Mouse (Mus musculus): ENCODE data around the gene Ang4.
A peak's percentile ranks its signal among the peaks of the same experiment; 100 is the strongest.
"Not testable (repeated sequence)": the region's sequence is repeated elsewhere in the genome, so short reads cannot be mapped to it uniquely, and the experiment has no call there.

The Ang4 gene

DNA sequence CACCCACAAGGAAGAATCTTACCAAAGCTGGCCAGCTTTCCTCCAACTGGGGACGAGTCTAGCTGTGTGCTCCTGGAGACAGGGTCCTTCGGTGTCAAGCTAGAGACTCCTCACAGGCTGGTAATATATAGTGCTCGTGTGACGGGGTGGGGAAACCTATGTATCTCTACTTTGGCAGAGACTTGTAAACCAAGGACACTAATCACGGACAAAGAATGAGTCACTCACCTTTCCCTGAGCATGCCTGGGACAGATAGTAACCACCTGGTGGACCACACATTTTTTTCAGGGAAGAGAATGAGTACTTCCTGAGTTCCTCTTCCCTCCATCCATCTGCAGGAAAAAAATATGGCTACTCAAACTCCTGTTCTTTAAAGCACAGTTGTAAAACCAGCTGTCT is at the start of gene Ang4:
Ang4 (minus strand) TSS at position 101 of the 400 bp plus-strand sequence.
- no peak for DNase-seq

- DNase-seq, result no peak
Observed at GRCm38 (mm10) chr14:51799746-51800145, 26.4 kb upstream of the Ang4 start, which contains the start of gene AY358078. Gene AY358078 (plus strand): TSS chr14:51800046.

DNA sequence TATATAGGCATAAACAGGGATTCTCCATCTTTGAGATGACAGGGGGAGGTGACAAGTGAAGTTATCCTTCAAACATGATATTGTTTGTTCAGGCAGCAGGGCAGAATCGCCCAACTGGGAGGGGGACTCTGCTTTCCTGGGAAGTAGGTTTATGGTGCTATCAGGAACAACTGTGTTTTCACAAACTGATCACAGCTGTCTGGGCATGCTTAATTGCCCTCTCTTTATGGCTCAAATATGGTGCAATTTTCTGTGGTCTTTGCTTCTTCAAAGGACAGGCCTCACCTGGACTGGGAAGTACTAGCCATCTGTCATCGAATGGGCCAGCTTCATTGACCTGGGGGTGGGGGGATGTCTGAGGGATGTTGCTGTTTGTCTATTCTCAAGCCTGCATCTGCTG is 20.7 kb upstream of the Ang4 start:
- no peak for DNase-seq

DNA sequence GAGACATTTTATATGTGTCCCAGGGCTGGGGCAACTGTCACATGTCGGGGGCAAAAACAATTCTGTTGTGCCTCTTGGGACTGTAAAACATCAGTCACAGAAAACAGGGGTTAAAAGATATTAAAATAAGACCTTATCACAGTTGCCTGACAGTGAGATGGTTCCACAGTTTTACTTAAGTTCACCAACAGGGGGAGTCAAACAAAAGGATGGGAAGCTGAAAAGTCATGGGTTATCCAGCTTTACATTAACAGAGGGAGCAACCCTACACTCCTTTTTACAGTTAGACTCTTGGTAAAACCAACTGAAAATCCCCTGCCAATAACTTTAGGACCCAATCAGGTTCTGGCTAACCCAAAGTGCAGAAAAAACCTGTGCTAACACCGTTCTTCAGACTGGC is 15.8 kb upstream of the Ang4 start:
- no peak for DNase-seq

DNA sequence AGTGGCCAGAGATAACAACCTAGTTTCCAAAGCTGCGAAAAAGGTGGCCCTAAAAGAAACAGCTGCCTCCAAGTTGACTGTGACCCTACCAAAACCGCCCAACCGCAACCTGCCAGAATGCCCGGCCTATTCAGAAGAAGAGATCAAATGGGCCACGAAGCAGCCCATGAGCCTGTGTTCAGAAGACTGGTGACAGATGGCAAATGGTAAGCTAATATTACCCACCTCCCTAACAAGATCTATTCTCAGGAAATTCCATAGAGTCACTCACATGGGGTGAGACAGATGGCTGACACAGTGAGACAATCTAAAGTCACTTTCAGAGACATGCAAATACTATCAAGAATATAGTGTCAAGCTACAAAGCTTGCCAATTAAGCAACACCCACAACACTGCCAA is 13.7 kb upstream of the Ang4 start:
- DNase-seq, result no peak

- DNase-seq, result no peak
Observed at GRCm38 (mm10) chr14:51786335-51786734, 12.9 kb upstream of the Ang4 start.

DNA sequence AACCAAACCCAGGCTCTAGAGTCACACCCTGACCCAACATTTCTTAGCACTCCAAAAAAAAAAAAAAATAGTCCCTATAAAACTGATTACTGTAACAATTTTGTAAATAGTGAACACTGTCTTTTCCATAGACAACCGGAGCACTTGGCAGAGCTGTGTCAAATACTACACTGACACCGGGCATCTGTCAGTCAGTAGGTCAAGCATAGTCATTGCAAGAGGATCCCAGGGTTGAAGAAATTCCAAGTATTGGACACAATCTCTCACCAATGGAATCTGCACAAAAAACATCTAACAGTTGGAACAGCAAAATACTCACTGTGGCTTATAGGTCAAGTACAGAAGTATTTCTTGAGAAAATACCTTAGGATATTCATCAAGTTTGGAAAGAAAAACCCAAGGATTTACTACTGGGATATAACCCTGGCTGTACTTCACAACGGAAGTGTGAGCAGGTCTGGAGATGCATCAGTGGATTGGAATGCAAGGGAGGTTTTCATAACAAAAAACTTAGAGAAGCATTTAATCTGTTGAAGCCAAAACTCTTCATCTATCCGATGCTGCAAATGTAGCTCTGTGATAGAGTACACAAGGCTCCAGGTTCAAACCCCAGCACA is 5.6 kb upstream of the Ang4 start:
- DNase-seq, result no peak

- DNase-seq, result no peak
Observed at GRCm38 (mm10) chr14:51777791-51778190, 4.4 kb upstream of the Ang4 start.

- DNase-seq, result not testable (repeated sequence)
Observed at GRCm38 (mm10) chr14:51771378-51771777, 2.0 kb downstream of the Ang4 start.

DNA sequence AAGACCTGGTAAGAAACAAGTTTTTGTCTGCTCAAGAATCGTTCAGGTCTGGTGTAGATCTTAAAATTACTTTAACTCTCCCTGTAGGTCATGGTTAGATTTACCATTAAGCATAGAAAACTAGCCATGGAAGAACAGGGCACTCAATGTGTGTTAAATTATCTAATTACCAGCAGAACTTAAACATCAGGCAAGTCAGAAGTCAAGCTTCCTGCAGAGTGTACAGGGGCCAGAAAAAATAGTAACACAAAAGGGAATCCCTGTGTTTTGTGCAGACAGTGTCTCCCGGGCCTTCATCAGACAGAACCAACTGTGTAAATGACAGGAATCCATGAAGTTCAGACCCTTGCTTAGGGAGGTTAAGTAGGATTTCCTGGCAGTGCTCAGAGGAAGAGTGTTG is 17.4 kb downstream of the Ang4 start:
- no peak for DNase-seq

DNA sequence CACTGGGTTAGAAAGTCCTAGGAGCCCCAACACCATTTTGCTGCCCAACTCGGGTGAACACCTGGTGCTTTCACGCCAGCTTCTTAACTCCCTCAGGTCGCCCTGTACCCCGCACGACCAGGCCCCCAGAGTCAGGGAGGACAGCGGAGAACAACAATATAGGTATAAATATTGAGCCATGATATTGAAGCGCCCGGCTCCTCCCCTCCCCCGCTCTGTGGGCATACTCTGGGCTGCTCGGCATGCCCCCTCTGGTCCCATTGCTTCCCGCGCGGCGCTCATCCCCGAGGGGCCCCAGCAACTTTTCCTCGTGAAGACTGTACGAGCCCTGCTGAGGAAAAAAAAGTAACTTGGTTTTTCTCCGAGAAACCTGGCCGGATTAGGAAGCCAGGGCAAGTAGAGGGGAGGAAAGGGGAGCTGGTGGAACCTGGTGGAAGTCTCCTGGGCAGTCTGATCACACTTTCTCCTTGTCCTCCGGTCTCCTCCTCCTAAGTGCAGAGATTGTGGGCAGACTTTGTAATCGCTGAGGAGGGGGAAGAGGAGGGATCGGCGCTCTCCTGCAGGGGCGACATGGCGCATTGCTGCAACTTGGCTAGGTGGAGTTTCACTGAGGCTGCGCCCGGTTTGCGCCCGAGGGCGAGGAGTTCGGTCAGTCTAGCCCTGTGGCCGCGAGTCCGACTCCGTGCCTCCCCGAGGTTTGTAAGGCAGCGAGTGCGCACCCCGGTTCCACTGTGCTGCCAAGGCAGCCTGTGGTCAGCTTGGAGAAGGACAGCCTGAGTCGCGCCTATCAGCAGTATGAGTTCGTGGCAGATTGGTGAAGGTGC is 32.8 kb downstream of the Ang4 start:
- DNase-seq, result peak in 1 of 2 experiments; percentile 29

DNA sequence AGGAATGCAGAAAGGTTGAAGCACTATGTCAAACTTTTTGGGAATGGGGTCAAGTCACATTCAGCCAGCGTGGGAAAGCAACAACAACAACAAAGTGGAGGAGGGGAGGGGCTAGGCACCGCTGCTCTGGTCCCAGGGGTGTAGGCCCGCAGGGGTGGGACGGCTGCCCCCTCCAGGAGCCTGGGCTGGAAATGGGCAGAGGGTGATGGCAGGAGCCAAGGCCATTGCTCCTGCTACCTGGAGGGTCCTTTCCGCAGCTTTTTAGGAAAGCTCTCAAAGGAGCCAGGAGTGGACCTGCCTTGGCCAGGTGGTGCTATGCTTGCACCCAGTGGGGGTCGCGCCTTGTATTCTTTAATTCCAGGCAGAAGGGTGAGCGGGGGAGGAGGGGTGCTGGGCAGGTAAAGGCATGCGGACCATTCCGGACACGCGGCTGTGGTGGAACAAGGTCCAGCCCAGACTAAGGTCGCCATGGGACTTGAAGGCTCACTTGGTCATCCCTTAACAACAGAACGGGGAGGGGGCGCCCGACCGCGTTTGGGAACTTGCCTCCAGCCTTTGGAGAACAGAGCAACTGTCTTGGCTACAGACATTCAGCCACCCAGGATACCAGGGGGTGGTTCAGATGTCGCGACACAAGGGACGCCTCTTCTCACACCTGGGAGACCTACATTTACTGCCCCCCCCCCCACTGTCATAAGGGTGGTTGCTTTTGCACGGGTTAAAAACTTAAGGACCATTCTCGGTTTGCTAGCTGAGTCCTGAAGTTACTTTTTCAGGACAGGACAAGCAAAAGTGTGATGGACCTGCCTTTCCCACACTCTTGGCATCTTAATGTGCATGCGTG is 34.0 kb downstream of the Ang4 start:
- DNase-seq, result peak in 1 of 2 experiments; percentile 1

GRCm38 (mm10) chr14:51738411-51739149 is 34.8 kb downstream of the Ang4 start:
- peak in 1 of 2 experiments; percentile 3 for DNase-seq

- DNase-seq, result no peak
Observed at GRCm38 (mm10) chr14:51737967-51738366, 35.4 kb downstream of the Ang4 start.

- DNase-seq, result no peak
Observed at GRCm38 (mm10) chr14:51717083-51717482, 56.3 kb downstream of the Ang4 start, which contains the start of gene Gm5800. Gene Gm5800 (minus strand): TSS chr14:51717183.

Data from kidney, postnatal 4 days (tissue).